Mouse (Mus musculus) NIH3T3 (cell line): ENCODE measurements around the gene Asb7.
A peak's percentile ranks its signal among the peaks of the same experiment; 100 is the strongest.

Experiments used
- DNase-seq: peaks from one replicate; pipeline ENCODE4 v3.0.0-alpha.2; 2012; ENCODE audit warnings: low read depth

Asb7 gene

DNA sequence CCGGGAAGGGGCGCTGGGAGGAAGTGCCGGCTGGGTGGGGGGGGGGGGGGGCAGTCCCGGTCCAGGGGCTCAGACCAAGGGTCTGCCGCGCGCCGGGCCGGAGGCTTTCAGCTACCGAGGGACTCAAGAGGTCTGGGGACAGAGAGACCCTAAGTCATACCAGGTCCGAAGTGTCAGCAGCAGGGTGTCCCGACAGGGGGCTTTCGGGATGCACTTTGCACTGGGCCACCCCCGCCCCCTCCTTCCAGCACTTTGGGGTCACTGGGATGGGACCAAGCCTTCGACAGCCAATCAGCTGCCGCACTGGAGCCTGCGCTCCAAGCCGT, at the start of gene Asb7:
Gene Asb7, minus strand, starts transcription at position 303 of the 326 bp plus-strand sequence.
- no peak for DNase-seq

DNA sequence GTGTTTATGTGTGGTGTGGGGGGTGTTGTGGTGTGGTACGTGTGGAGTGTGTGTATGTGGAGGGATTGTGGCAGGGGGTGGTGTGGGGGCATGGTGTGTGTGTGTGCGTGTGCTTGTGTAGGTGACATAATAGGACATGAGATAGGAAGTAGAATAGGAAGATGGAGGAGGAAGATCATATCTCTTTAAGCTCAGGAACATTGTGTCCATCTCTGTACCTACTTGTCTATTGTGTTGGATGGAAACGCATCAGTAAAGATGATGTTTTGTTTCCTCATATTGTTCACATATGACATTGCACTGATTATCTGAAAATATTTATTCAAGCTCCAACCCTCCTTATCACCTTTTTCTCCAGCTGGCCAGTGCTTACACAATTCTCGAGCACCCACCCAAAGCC, 48.0 kb upstream of the Asb7 start:
- no peak for DNase-seq

DNA sequence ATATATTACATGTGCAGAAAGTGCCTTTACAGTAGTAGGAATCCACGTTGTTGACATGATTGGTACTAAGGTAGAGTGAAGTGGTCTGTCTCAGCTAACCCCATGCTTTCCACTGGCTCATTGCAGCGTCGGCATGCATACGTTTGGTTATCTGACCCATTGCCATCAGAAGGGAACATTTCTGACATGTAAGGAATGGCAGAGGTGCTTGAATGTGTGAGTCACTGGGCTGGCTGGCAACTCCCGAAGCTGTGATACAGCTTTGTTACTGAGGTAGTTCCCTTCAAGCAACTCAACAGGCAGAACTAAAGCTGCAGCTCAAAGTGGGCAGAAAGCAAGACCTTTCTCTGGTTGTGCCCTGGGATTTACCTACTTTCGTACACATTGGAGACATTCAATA, 45.6 kb upstream of the Asb7 start:
- DNase-seq = peak; percentile 19

- DNase-seq = no peak
These were observed 45.1 kb upstream of the Asb7 start for GRCm38 (mm10) chr7:66734466-66734865.

GRCm38 (mm10) chr7:66733882-66734281, 44.5 kb upstream of the Asb7 start:
- DNase-seq = no peak

DNA sequence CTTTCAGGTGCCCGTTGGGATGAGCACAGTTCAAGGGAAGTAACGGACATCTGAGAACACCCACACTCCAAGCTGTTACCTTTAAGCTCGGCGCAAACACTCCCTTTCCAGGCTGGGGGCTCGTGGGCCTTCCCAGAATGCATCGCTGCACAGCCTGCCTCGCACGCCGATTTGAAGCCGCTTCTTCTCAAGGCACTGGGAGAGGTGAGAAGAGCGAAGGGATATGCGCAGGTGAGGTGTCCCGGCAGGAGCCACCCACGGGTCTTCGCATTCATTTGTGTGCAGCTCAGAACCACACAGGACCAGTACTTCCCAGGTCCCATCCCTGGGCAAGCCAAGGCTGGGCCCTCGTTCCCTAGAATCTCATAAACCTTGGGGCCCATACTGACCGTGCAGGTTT, 44.0 kb upstream of the Asb7 start:
- DNase-seq = no peak

DNA sequence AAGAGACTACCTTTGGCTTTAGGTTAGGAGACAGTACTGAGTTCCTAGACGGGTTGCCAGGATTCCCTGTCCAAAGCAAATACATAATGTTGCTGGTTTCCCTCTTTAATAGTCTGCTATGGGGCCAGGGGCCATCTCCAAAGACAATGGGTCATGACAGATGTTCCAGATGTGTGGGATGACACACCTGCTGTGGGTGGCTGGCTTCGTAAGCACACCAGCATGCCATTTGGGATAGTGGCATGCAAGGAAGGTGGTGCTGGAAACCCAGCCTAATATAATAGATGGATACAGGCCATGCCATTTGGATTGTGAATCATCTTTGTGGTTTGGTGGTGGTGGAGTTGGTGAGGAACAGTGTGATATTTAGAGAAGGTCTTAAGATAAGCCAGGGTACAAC, 39.8 kb upstream of the Asb7 start:
- no peak for DNase-seq

DNA sequence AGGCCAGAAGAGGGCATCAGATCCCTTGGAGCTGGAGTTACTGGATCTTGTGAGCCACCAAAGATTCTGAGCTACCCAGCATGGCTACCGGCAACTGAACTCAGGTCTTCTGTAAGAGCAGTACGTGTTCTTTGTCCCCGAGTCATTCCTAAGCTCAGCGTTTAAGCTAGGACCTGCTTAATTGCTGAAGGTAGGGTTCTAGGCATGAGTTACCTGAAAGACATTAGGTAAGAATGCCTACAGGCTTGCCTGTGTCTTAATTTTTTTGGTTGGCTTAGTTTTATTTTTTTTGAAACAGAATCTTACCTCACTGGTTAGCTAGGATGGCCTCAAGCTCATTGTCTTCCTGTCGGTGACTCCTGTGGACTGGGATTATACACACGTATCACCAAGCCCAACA, 38.7 kb upstream of the Asb7 start:
- no peak for DNase-seq

DNA sequence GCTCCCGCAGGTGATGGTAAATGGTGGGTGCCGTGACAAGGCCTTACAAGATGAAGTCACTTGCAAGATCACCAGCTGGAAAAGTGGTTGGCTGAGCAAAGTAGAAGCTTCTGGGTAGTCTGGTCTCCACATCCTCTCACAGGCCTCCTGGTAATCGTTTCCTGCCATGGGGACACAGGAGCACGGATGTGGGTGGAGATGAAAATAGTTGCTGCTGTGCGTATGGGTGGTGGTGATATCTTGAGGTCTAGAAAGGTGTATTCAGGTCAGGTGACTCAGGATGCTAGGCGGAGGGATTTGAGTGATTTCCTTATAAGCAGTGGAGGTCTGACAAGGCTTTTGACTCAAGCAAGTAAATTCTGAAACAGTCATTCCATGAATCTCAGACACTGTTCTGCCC, 35.6 kb upstream of the Asb7 start:
- DNase-seq = no peak

DNA sequence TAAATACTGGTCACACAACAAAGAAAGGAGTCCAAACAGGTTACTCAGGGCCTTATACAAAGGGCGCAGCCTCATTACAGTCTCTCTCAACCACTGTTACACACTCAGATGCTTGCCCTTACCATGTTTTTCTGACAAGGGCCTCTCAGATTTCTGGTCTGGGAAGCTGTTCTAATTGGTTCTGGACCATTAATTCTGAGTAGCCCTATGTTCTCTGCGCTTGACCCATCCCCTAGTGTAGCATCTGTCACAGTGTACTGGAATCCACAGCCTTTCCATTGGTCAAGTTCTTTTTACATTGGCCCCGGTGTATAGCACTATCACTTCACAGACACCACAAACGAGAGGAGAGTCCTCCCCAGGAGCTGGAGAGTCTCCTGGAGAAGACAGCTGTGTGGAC, 35.1 kb upstream of the Asb7 start:
- DNase-seq = no peak

GRCm38 (mm10) chr7:66711166-66711565, 21.8 kb upstream of the Asb7 start:
- DNase-seq = peak; percentile 34

- DNase-seq = peak; percentile 9
These were observed 15.2 kb upstream of the Asb7 start for GRCm38 (mm10) chr7:66704631-66705030.

DNA sequence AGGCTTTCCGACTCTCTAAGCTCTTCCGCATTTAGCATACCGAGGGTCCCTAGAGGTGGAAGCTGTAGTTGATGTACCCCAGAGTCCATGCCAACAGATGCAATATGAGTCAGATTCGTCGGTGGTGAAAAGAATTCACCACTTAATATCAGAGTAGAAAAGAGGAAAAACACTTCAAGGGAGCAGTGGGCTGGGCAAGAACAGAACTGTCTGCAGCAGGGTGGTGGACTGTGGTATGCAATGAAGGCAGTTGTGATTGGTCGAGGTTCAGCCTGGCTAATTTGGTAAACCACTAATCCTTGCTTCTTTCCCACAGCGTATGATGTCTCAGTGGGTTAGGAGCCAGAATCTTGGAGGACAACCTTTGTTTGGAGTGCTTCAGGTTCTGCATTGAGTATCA, 13.3 kb upstream of the Asb7 start:
- no peak for DNase-seq

- no peak for DNase-seq
These were observed 5.1 kb upstream of the Asb7 start for GRCm38 (mm10) chr7:66694467-66694866.

GRCm38 (mm10) chr7:66689620-66690360, 394 bp upstream of the Asb7 start, which contains the start of gene Lins1:
Gene Lins1, plus strand, starts transcription at chr7:66689889.
- DNase-seq = peak; percentile 99

DNA sequence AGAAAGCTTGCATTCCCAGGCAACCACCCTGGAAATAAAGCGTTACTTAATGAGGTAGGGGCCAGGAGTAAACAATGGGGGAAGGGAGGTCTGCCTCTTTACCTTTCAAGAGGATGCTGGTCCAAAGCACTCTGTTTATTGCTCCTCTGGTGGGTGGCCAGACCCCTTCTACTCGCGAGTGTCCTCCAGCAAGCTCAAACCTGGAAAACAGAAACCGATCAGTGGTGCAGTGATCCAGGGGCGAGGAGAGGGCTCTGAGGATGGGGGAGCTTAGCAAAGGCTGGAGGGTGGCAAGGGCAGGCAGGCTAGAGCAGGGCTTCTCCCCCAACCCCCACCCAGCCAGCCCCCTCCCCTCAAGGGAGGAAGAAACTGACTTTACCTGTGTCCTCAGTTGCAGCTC, 675 bp downstream of the Asb7 start:
- peak; percentile 5 for DNase-seq

DNA sequence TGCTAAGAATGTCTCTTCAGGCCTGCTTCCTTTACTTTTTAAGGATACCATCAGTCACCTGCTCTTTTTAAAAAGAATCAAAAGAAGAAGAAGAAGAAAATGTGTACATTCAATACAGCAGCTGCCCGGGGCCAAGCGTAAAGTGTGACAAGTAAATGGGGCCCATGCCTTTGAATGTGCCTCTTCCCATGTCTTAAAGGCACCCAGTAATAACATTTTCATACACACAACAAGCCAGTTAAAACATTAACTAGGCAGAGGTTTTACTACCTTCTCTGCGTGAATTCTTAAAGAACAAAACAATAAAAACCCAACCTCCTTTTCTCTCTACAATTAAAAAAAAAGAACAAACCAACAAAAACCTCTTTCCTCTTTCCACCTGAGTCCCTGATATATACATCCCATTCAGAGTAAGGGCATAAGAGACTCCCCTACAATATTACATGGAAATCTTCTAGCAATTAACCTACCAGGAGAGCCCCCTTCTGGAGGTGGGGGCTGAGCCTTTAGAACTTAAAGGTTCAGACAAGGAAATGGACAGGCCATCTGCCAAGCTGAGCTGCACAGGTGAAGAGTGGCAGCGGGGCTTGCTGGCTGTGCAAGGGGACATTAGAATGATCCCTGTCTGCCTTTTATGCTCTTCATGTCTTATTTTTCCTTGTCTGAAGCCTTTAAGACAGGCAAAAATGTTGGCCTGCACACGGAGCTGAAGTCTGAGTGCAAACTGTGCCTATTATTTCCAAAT, 7.1 kb downstream of the Asb7 start:
- DNase-seq = no peak

- no peak for DNase-seq
These were observed 13.6 kb downstream of the Asb7 start for GRCm38 (mm10) chr7:66675800-66676199.

DNA sequence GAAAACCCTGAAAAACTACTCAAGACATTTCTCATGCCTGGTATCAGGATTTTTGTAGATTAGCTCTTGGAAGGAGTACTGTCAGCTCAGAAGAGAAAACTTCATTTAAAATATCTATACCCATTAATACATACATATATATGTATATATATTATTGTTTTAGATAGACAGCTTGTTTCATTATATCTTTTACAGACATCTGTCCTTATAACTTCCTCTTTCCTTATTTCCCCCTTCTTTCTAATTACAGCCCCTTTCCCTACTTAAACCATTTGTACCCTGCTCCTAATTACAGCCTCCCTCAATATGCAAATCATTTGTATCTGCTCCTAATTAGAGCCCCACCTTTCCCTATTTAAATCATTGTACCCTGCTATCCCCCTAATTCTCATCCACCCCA, 22.3 kb downstream of the Asb7 start:
- no peak for DNase-seq

DNA sequence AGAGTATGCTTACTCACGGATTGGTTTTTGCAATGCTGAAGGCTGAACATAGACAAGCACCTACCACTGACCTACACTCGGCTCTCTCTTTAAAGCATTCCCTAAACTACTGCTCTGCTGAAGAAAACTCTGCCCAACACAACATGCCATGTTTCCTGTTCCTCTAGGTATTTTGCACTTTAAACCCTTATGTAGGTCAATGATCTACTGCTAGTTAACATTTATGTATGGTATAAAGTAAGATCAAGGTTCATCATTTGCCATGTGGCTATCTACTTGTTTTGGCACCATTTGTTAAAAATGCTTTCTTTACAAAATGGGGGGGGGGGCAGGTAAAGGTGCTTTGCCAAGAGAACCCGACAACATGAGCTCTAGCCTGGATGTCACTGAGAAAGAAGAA, 25.8 kb downstream of the Asb7 start:
- no peak for DNase-seq

- DNase-seq = peak; percentile 92
These were observed 27.8 kb downstream of the Asb7 start for GRCm38 (mm10) chr7:66661572-66661971.

- DNase-seq = no peak
These were observed 28.4 kb downstream of the Asb7 start for GRCm38 (mm10) chr7:66660972-66661371.

DNA sequence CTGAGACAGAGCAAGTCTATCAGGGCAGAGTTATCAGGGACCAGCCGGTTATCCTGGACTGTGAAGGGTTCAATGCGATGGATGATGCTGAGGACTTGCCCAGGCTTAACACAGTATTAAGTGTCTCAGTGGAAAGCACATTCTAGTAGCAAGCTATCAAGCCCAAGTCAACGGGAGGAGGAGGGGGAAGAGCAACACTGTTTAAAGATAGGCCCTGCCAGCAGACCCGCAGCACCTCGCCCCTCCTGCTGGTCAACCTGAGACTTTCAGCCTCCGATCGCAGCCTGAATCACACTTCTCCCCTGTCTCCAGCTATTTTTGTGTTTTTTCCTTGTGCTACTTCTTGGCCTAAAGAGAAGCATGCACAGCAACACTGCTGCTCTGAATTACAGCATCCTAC, 29.1 kb downstream of the Asb7 start:
- peak; percentile 49 for DNase-seq

GRCm38 (mm10) chr7:66655471-66655870, 33.9 kb downstream of the Asb7 start:
- no peak for DNase-seq
